In the genomic region with DNA sequence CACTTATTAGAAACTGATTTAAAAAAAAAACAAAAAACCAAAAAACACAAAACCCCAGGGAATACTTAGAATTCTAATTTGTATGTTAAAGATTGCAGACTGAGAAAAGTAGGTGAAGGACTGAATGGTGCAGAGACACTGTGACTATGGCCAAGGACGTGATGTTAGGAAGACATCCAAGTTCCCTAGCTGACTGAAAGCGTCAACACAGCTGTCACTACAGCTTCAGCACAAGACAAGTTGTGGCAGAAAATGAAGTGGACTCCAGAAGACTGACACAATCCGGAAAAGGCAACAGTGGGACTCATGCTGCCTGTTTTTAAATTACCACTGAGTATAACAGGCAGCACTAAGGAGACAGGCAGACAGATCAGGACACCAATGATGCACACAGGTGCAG, we compare ENCODE assay signal across 22 mouse cellular contexts. TPM values are rescaled to one million over a fixed set of nuclear protein-coding genes. Genes with fewer than 3 reads are reported as not detected.
"Had no signal": no experiment of that assay in that cellular context is flagged by ENCODE, and none has a peak within 500 bp of the region (broad histone marks: within the 10 kb centered on the region; RNA-seq: fewer than 3 reads in every experiment).

No protein-coding gene starts in this region.

- H3K9ac ChIP-seq: limb, embryonic 13.5 days; liver, embryonic 12.5 days; liver, embryonic 15.5 days; lung, embryonic 15.5 days; midbrain, embryonic 12.5 days; midbrain, embryonic 15.5 days; neural tube, embryonic 12.5 days; neural tube, embryonic 15.5 days; stomach, embryonic 15.5 days had no signal

- DNase-seq: kidney, postnatal 25 days; layer of hippocampus, adult 9-11 months; liver; lung, adult 18-20 months; right cerebral cortex, adult 18-20 months; right cerebral cortex, postnatal 14 days; right cerebral cortex, postnatal 4 days; thymus, postnatal 25 days had no signal

- H3K4me3 ChIP-seq: layer of hippocampus, adult 2 months; limb, embryonic 10.5 days; limb, embryonic 13.5 days; liver, embryonic 12.5 days; liver, embryonic 15.5 days; lung, embryonic 15.5 days; midbrain, embryonic 12.5 days; midbrain, embryonic 15.5 days; neural tube, embryonic 12.5 days; neural tube, embryonic 15.5 days; stomach, embryonic 15.5 days had no signal

- H3K9me3 ChIP-seq: limb, embryonic 10.5 days; limb, embryonic 13.5 days; liver, embryonic 12.5 days; liver, embryonic 15.5 days; lung, embryonic 15.5 days; midbrain, embryonic 12.5 days; midbrain, embryonic 15.5 days; neural tube, embryonic 12.5 days; neural tube, embryonic 15.5 days; stomach, embryonic 15.5 days had no signal

- H3K27ac ChIP-seq: kidney, postnatal 0 days; limb, embryonic 10.5 days; limb, embryonic 13.5 days; liver, embryonic 12.5 days; liver, embryonic 15.5 days; lung, embryonic 15.5 days; macrophage; midbrain, embryonic 12.5 days; midbrain, embryonic 15.5 days; neural tube, embryonic 12.5 days; neural tube, embryonic 15.5 days; stomach, embryonic 15.5 days had no signal

- ATAC-seq: liver, embryonic 12.5 days; midbrain, embryonic 15.5 days had no signal

- H3K27me3 ChIP-seq: limb, embryonic 13.5 days; liver, embryonic 12.5 days; liver, embryonic 15.5 days; lung, embryonic 15.5 days; midbrain, embryonic 12.5 days; midbrain, embryonic 15.5 days; neural tube, embryonic 12.5 days; neural tube, embryonic 15.5 days; stomach, embryonic 15.5 days had no signal

- H3K4me1 ChIP-seq: lung, embryonic 15.5 days; midbrain, embryonic 12.5 days; neural tube, embryonic 12.5 days had no signal

- H3K36me3 ChIP-seq: limb, embryonic 10.5 days; limb, embryonic 13.5 days; liver, embryonic 12.5 days; liver, embryonic 15.5 days; lung, embryonic 15.5 days; midbrain, embryonic 12.5 days; midbrain, embryonic 15.5 days; neural tube, embryonic 12.5 days; neural tube, embryonic 15.5 days; stomach, embryonic 15.5 days had no signal

- H3K4me2 ChIP-seq: limb, embryonic 13.5 days; liver, embryonic 12.5 days; liver, embryonic 15.5 days; lung, embryonic 15.5 days; midbrain, embryonic 12.5 days; midbrain, embryonic 15.5 days; neural tube, embryonic 12.5 days; neural tube, embryonic 15.5 days; stomach, embryonic 15.5 days had no signal

RNA-seq across cellular contexts. Expression of a gene that starts 58.2 kb away (rescaled TPM):
- total RNA-seq: megakaryocyte, adult 5-6 weeks had no signal
